Mouse (Mus musculus) skeletal muscle tissue, adult 2 months (tissue): ENCODE data around the gene Tbx6.

ENCODE experiments used
- DNase-seq: peaks from one replicate; pipeline ENCODE4 v3.0.0-alpha.2; 2012; ENCODE audit warnings: low read depth, low spot score

Tbx6 gene

DNA sequence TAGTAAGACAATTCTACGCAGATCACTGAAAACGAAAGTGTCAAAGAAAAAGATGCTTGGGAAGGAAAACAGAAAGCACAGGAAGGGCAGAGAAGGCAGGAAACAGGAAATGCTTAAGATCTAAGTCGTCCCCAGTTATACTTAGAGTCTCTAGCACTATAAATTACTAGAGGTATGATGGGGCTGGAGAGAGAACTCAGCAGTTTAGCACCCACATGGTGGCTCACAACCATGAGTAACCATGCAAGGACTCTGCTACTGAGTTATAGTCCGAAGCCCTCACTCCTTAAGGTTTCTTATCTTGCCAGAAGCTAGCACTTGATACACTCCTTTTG lies 13.0 kb downstream of the Tbx6 start:
- no peak for DNase-seq

DNA sequence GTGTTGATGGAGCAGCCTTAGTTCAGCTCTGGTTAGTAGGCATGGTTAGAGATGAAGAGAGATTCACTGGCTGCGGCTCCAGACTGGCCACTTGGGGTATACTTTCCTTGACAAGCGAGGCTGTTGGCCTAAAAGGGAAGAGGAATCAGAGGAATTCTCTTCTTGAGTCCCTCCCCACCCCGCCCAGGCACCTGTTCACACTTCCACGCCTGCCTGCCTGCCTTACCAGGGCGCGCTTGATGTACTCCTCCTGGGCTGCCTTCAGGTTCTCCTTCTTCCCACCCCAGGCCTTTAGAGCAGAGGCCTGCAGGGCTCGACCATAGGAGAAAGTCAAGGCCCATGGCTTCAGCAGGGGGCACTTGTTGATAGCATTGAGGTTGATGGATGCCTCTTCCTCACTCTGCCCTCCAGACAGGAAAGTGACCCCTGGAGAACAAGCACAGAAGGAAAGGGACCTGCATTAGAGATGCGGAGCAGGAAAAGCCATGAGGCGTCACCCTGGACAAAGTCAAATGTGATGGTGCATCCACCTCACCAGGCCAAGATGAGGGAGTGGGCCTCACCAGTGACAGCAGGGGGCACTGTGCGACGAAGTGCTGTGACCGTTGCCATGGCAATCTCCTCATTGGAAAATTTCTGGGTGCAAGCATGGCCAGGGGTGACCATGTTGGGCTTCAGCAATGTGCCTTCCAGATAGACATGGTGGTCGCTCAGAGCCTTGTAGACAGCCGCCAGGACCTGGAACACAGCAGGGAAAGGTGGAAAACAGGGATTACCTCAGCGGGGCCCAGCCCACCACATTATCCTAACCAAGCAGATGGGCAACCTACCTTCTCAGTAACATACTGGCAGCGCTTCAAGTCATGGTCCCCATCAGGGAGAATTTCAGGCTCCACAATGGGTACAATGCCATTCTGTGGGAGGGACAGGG lies 14.4 kb downstream of the Tbx6 start:
- DNase-seq = no peak

DNA sequence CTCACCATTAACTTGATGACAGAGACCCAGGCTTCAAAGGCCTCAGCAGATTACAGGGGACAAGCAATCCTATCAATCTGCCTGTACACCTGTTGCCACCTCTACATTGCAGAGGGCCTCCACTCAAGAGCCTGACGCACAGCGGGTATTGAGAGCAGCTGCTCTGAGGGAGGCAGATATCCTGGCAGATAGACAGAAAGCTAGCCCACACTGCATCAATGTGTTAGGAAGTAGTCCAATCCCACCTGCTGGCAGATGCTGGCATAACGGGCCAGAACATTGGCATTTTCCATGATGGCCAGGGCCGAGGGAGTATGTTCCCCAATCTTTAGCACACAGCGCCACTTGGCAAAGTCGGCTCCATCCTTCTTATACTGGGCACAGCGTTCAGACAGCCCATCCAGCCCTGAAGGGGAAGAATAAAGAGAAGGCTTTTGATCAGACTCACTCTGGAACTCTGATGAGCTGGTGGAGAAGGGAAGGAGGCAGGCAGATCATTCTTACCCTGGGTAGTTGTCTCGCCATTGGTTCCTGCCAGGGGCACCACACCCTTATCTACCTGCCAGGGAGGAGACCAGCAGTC lies 15.2 kb downstream of the Tbx6 start:
- no peak for DNase-seq

DNA sequence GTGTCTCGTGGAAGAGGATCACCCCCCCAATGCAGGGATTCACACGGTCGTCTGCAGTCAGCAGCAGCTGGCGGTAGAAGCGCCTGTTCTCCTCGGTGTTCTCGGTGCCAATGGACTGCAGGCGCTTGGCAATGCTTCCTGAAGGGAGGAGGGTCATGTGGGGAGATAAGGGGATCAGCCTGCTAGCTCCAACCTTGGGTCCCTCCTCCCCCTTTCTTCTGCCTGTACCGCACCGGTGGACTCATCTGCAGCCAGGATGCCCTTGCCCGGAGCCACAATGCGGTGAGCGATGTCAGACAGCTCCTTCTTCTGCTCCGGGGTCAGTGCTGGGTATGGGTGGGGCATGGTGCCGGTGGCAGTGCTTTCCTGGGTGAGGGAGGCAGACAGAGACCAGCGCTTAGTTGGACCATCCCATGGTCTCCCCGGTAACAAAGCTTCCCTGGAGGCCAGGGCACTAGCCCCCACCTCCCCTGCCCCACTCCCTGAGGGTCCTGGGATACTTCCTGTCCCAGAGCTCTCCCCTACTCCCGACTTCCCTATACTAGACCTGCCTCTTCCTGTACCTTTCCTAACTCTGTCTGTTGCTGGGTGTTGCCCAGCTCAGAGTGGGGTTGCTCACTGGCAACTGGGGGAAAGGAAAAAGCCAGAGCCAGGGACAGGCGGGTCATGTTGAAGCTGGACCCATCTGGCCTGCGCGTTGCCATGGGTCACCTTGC lies 16.3 kb downstream of the Tbx6 start, which contains the start of gene Fam57b:
Fam57b (plus strand) TSS at position 258 of the 716 bp plus-strand sequence.
- no peak for DNase-seq

DNA sequence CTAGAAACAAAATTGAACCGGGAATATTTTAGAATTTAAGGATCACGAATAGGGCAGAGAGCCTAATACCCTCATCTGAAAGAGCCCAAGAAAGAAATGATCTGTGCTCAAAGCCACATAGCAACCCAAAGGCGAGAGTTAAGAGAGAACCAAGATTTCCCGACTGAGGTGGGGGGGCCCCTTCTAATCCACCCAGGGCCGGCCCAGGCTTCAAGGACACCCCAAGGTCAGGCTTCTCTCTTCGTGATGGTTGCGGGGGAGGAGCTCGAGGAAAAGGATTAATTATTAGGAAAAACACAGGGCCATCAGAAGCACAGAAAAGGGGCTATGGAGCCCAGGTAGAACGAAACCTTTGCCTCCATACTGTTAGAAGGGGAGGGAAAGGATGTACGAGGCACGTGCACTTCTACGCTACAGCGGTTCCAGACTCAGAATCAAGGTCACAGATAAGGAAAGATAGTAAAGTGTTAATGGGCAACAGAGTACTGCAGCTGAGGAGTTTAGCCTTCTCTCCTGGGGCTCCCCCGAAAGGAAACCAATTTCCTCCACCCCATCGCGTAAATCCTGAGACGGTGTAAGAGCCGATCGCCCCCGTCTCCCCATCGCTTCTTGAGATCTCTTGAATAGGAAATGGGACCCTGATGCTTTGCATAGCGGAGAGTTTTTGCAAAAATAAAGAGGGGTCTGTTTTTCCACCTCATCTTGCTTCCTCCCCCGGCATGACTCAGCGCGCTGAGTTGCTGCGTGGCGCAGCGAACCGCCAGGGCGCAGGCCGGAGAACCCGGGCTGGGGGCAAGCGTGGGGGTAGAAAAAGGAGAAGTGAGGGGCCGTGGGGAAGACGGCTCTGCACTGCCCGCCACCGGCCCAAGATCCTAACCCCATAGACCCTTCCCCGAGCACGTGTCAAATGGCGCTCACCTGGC lies 17.1 kb downstream of the Tbx6 start:
- DNase-seq = no peak

DNA sequence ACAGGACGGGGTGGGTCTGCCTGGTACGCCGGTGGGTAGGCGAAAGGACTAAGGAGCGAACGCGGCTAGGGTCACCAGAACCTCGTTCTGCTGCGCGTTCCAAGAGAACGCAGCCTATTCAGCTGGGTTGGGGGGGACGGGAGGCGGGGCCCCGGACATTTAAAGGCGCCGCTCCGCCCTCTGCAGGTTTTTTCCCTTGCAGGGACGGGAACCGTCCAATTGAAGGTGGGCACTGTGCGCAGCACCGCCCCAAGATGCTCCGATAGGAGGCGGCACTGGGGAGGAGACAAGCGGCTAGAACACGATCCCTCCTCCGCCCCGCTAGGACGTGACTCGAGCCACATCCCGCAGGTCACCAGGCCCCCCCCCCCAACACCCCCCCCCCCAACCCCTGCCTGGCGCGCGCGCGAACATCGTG lies 17.8 kb downstream of the Tbx6 start:
- peak; percentile 98 for DNase-seq

DNA sequence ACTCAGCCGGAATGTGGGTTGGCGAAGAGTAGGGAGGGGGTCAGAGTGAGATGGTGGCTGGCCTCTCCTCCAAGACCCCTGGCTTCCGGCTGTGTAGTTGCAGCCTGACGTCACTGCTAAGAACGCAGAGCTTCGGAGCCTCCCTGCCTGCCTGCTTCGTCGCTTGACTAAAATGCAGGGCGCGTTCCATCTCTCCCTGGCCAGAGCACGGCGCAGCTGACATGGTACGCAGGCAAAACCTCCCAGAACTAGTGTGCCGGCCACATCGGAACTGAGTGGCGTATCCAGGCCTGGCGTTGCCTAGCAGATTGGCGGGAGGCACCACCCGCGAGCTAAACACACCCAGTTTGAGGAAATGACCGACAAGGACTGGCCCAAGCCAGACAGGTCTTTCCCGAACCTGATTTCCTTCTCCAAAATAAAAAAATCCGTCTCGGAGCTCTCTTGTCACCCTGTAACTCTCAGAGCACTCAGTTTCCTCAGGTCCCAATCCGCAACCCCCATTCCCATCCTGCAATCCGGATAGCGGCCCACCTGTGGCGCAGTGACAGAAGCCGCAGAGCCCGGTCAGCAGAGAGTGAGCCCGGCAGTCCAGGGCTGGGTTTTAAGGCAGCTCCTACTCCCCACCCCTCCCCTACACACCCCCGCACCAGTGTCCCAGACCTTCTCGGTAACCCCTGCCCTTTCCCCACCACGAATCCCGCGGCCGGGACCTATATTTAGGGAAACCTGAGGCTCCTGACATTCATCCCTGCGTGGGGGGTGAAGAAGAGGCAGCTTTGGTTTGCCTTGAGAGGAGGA lies 18.4 kb downstream of the Tbx6 start:
- DNase-seq = peak; percentile 96

DNA sequence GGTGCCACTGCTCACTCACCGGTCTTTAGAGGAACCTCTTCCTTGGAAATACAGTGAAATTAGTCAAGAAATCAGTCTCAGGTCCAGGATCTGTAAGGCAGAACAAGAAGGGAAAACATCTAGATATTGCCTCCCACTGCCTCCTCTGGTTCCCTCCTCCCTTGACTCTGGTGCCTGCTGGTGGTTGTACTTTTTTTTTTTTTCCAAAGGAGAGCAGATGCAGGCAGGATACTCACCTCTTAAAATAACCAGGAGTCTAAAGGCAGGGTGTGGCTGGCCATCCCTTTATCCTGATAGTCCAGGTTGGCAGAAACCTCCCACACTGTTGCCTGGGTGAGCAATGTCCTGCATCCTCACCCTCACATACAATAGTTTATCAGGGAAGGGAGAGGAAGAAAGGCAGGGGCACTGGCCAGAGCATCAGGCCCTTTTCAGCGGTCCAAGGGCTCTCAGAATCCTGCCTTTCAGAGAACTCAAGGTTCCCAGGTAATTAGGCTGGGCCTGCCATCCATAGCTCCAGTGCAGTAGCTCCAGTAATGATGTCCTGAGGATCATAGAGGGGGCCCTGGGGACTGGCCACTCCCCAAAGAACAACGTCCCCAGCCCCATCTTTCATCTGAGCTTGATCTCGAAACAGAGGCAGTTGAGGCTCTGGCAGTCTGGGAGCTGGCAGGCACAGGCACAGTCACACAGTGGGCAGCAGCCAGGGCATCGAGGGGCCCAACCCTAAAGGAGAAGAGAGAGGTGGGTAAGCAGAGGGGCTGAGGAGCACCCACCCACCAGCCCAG lies 19.2 kb downstream of the Tbx6 start:
- no peak for DNase-seq

DNA sequence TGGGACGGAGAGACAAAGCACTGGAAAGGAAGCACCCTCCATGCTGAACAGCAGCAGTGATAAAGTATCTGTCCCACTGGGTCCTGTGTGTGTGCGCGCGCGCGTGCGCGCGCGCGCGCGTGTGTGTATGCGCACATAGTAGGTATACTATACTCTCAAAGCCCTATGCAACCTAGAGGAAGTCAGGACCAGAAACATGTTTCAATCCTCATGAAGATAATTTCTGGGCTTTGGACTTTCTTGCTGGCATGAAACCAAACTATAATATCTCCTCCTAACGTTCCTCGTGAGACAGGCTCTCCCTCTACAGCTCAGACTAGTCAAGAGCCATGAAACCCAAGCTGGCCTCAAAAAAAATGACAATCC lies 19.8 kb downstream of the Tbx6 start:
- DNase-seq = no peak

DNA sequence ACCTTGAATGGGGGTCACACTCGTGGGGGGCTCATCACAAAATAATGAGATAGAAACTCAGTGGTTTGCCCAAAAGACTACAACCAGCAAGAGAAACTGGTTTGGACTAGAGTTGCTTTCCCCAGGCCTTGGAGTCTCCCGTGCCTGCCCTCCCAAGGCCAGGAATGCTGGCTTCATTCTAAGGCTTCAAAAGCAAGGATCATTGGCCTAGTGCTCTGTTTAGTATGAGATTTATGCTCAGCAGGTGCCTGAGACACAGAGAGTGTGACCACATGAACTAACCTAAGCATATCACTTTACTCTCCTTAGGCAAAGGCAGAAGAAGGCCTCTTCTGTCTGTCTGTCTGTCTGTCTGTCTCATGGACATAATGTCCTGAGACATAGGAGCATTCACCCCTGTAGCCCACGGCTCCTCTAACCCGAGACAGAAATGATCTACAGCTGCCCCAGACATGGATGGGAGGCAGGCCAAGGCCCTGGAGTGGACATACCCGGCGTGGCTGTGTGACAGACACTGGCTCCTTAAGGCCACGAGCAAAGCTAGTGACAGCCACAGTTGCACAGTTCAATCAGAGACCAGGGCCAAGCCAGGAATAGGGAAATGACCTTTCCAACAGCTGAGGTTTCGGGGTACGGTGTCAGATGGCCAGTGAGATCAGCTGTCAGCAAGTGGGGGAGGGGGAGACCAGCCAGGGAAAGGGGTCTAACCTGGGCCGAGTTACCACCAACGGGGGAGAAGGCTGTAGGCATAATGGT lies 21.0 kb downstream of the Tbx6 start:
- peak; percentile 91 for DNase-seq

DNA sequence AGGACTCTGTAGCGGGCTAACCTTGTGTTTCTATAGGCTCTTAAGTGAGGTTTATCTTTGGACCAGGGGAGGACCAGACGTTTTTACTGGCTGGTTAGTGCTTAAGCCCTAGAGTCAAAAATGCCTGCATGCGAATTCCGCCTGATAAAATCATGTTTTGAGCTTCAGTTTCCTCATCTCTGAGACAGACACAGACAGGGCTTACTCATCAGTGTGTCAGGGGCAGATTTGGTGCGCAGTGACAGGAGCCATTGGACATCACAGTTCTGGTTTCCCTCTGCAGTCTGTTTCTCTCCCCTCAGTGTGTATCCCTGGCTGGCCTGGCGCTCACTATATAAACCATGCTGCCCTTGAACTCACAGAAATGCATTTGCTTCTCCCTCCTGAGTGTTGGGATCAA lies 21.9 kb downstream of the Tbx6 start:
- DNase-seq = no peak

DNA sequence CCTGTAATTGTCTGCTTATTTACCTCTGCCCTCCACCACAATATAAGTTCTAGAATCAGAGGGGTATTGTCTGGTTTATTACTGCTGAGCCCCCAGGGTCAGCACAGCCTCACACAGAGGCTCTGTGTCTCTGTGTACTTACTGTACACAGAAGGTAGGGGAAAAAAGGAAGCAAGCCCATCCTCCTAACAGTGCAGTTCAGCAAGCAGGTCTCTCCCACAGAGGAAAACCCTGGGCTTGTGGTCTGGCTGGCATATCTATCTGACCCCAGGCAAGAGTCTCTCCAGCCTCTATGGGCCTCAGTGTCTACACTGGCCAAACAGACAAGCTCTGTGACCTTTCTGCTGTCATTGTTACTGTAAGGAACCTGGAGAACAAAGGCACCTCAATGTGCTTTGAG lies 22.5 kb downstream of the Tbx6 start:
- DNase-seq = no peak

DNA sequence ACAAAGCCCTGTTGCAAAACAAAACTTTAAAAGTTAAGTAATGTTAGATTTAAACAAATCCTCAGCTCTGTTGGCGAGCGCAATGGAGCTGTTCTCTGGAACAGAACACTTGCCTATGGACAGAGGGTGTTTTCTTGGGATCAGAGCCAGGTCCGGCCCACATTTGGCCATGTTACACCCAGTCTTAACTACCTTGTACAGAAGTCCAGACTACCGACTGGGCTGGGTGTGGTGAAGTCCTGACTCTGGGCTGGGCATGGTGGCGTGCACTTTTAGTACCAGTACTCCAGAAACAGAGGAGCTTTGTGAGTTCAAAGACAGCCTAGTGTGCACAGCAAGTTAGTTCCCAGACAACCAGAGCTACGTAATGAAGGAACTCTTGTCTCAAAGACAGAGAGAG lies 25.7 kb downstream of the Tbx6 start:
- peak; percentile 72 for DNase-seq

DNA sequence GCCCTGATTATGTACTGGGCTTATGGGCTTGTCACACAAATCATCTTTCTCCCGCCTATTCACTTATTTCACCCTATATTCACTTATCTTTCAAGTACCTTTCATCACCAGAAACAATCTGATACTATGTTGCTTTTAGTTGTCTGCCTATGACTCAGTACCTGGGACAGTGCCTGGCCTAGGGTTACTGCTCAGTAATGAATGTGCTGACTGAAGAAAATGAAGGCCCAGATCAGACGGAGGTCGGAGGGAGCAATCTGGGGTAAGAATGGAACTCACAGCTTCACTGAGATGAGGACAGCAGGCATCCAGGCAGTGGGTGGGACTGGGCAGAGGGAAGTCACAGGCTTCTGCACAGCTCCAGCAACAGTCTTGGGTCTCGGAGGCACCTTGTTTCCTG lies 26.1 kb downstream of the Tbx6 start:
- peak; percentile 73 for DNase-seq

DNA sequence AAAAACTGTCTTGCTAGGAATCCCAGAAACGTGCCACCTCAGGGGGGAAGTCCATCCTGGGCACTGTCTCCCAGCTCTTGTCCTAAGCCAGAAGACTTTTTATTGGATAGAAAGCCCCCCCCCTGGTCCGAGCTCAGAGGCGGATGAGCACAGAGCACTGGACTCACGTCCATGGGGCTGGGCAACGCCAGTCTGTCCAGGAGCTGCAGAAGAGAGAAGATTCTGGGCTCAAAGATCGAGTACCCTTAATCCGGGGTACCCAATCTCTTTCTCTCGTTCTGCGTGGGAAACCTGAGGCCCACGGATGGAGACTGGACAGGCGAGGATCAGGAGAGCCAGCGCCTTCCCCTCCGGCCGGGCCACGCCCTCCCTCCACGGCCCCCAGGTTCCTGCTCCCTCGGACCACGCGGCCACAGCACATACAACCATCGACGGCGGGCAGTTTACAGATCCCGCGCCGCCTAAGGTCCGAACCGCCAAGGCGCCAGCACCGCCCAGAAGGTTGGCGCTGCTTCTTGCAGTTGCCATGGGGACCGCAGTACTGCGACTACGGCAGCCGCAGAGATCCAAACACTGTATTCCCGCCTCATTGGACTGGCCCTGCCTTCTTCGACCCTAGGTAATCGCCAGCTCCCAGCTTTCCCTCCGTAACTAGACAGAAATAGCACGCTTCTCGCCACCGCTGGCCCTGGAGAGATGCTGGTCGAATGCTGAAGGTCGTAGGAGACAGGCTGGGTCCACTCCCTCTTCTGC lies 27.6 kb downstream of the Tbx6 start:
- peak; percentile 88 for DNase-seq

DNA sequence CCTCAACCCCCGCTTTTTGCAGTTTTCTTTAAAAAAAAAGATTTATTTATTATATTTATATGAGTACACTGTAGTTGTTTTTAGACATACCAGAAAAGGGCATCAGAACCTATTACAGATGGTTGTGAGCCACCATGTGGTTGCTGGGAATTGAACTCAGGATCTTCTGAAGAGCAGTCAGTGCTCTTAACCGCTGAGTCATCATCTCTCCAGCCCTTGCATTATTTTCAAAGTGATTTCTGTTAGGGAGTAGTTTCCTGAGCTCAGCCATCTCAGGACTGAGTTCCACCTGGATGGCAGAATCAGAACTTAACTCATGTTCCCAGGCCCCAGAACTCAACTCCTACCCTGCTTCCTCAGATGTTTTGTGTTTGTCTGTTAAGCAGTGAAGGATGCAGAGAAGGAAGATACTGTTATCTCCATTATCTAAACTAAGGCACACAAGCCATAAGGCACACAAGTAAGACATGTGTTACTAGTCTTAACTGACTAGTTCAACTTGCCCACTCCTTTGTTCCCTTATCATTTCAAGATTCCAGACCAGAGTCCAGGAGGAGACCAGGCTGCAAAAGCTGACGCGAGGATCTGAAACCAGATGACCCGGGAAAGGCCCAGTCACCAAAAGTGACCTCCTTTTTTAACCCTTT lies 28.6 kb downstream of the Tbx6 start:
- no peak for DNase-seq

DNA sequence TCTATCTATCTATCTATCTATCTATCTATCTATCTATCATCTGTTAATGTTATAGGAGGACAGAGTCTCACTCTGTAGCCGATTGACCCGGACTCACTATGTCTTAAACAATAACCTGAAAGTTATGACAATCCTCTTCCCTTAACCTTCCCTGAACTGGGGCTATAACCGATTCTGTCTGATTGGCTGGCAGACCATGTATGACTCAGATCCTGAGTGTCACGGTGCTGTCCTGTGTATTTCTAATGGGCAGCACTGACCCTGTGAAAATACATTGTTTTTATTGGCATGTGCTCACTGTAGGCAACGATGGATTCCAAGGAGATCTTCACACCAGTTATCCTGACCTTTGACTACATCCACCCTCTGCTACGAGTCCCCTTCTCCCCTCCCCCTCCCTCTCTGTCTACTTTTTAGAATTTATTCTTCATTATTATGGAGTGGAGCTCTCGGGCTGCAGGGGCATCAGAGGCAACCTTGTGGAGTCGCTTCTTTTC lies 34.5 kb downstream of the Tbx6 start:
- DNase-seq = no peak

DNA sequence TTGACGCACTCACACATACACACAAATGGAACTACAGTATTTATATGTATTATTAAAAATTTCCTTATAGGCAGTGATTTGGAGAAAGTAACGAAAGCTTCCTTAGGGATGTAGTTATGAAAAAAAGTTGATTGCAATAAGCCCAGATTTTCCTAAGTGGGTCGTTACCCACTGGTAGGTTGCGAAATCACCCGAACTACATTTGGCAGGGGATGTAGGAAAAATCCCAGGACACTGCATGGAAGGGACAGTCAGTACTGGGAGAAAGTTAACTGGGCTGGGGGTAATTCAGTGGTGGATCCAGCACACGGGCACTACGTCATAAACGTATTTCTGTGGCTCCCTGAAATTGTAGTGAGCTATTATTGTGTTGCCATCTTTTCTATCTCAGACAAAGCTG lies 35.2 kb downstream of the Tbx6 start:
- peak; percentile 70 for DNase-seq
